Mouse (Mus musculus) layer of hippocampus, adult 2 months (tissue): ENCODE data around the gene Mgat4c. TPM values are rescaled to one million over a fixed set of nuclear protein-coding genes. Genes with fewer than 3 reads are reported as not detected.

Experiments used
- DNase-seq, 2 experiments: peaks; one replicate each; pipeline ENCODE4 v3.0.0; 2022; ENCODE audit warnings: low spot score in 2 of 2
- H3K27ac ChIP-seq: fragments of 200-600 bp; 2 replicates; pipeline ENCODE4 v1.8.1; 2022
- H3K4me3 ChIP-seq: fragments of 200-600 bp; 2 replicates; pipeline ENCODE4 v1.8.1; 2022; ENCODE audit warnings: mild to moderate bottlenecking
- CTCF ChIP-seq: fragments of 200-600 bp; conservative IDR thresholded peaks from 2 replicates; pipeline ENCODE4 v1.8.1; 2022; ENCODE audit warnings: antibody characterized with exemption, mild to moderate bottlenecking, moderate library complexity
- long read RNA-seq, 2 experiments: library from polyadenylated mRNA; stranded (forward); transcript quantifications; one replicate each; pipeline ENCODE4 v2.0.0; 2021; ENCODE audit warnings: borderline mapping rate in 2 of 2
- total RNA-seq, 2 experiments: library from RNA; stranded (reverse); gene quantifications; 2 replicates each; pipeline ENCODE4 v1.2.3; 2021

Gene Mgat4c
- 10 to 100 TPM; 23.8 to 25.2 TPM for total RNA-seq
- long read RNA-seq, experiment 1, partial matches to known transcripts = 1 of 3 reads
- long read RNA-seq, experiment 1, other reads (novel, unspliced or antisense) = 2 of 3 reads
- long read RNA-seq, experiment 2, partial matches to known transcripts = 2 of 7 reads
- long read RNA-seq, experiment 2, other reads (novel, unspliced or antisense) = 4 of 7 reads

- peak; percentile 49 to 81 for DNase-seq
- Histone ChIP-seq H3K4me3 (peak within 1 kb of the TSS; percentile 58), H3K27ac (peak within 1 kb of the TSS; percentile 88)
- TF ChIP-seq CTCF = peak; percentile 68
These were observed at the start of gene Mgat4c for GRCm38 (mm10) chr10:101681437-101681912. TSS of gene Mgat4c (plus strand) at chr10:101681487.

- Histone ChIP-seq H3K27ac (no peak overlapping the region), H3K4me3 (no peak overlapping the region)
- no peak for DNase-seq
- TF ChIP-seq CTCF = no peak
These were observed 46.0 kb upstream of the Mgat4c start for GRCm38 (mm10) chr10:101635266-101635665.

- peak; percentile 15 to 47 for DNase-seq
- TF ChIP-seq CTCF = no peak
- Histone ChIP-seq H3K27ac (0 out of 2 replicates have a peak overlapping the region, but pooled peaks have one; percentile 28), H3K4me3 (no peak overlapping the region)
These were observed 40.2 kb upstream of the Mgat4c start for GRCm38 (mm10) chr10:101641048-101641447.

- no peak for TF ChIP-seq CTCF
- DNase-seq = no peak
- peak overlapping the region; percentile 88 for H3K27ac ChIP-seq
- peak overlapping the region; percentile 58 for H3K4me3 ChIP-seq
These were observed 627 bp downstream of the Mgat4c start for GRCm38 (mm10) chr10:101681914-101682313.

GRCm38 (mm10) chr10:101761828-101762227 lies 80.5 kb downstream of the Mgat4c start:
- Histone ChIP-seq H3K27ac (no peak overlapping the region), H3K4me3 (no peak overlapping the region)
- TF ChIP-seq CTCF = no peak
- DNase-seq = no peak

- no peak for DNase-seq
- no peak overlapping the region for H3K4me3 ChIP-seq
These were observed 89.4 kb downstream of the Mgat4c start for GRCm38 (mm10) chr10:101770688-101771087.

GRCm38 (mm10) chr10:101771157-101771556 lies 89.9 kb downstream of the Mgat4c start:
- DNase-seq = no peak
- no peak overlapping the region for H3K4me3 ChIP-seq
- no peak for TF ChIP-seq CTCF
- H3K27ac ChIP-seq = no peak overlapping the region

More at GRCm38 (mm10) chr10:101770688-101771087, 89.4 kb downstream of the Mgat4c start:
- H3K27ac ChIP-seq = no peak overlapping the region
- no peak for TF ChIP-seq CTCF

- DNase-seq = no peak
- no peak for TF ChIP-seq CTCF
- H3K4me3 ChIP-seq = no peak overlapping the region
- H3K27ac ChIP-seq = no peak overlapping the region
These were observed 102.0 kb downstream of the Mgat4c start for GRCm38 (mm10) chr10:101783161-101783744.

- TF ChIP-seq CTCF = no peak
- no peak for DNase-seq
- Histone ChIP-seq H3K4me3 (no peak overlapping the region), H3K27ac (no peak overlapping the region)
These were observed 114.2 kb downstream of the Mgat4c start for GRCm38 (mm10) chr10:101795507-101795906.

GRCm38 (mm10) chr10:101798831-101799474 lies 117.7 kb downstream of the Mgat4c start:
- DNase-seq = no peak
- no peak overlapping the region for H3K27ac ChIP-seq
- no peak for TF ChIP-seq CTCF
- no peak overlapping the region for H3K4me3 ChIP-seq

- no peak for DNase-seq
- no peak for TF ChIP-seq CTCF
- Histone ChIP-seq H3K27ac (no peak overlapping the region), H3K4me3 (no peak overlapping the region)
These were observed 127.5 kb downstream of the Mgat4c start for GRCm38 (mm10) chr10:101808768-101809167.

- Histone ChIP-seq H3K27ac (no peak overlapping the region), H3K4me3 (no peak overlapping the region)
- DNase-seq = peak; percentile 16 to 32
- no peak for TF ChIP-seq CTCF
These were observed 135.6 kb downstream of the Mgat4c start for GRCm38 (mm10) chr10:101816902-101817301.

- H3K27ac ChIP-seq = no peak overlapping the region
- no peak overlapping the region for H3K4me3 ChIP-seq
- TF ChIP-seq CTCF = no peak
- no peak for DNase-seq
These were observed 146.7 kb downstream of the Mgat4c start for GRCm38 (mm10) chr10:101827944-101828343.
